Mouse (Mus musculus): ENCODE data around the gene Cs.
A peak's percentile ranks its signal among the peaks of the same experiment; 100 is the strongest.

Gene Cs

GRCm38 (mm10) chr10:128335582-128335981 is 2.0 kb upstream of the Cs start:
- DNase-seq (ENCODE audit: low spot score) = peak; percentile 62

GRCm38 (mm10) chr10:128336195-128336594 is 1.3 kb upstream of the Cs start:
- DNase-seq (ENCODE audit: low spot score) = no peak

- no peak for DNase-seq (ENCODE audit: low spot score)
These were observed 937 bp upstream of the Cs start for GRCm38 (mm10) chr10:128336597-128336996.

- DNase-seq (ENCODE audit: low spot score) = no peak
These were observed 881 bp downstream of the Cs start for GRCm38 (mm10) chr10:128338415-128338814.

GRCm38 (mm10) chr10:128338948-128339347 is 1.4 kb downstream of the Cs start:
- no peak for DNase-seq (ENCODE audit: low spot score)

- no peak for DNase-seq (ENCODE audit: low spot score)
These were observed 2.7 kb downstream of the Cs start for GRCm38 (mm10) chr10:128340257-128340656.

- DNase-seq (ENCODE audit: low spot score) = no peak
These were observed 5.9 kb downstream of the Cs start for GRCm38 (mm10) chr10:128343436-128343835.

- DNase-seq (ENCODE audit: low spot score) = peak; percentile 43
These were observed 7.2 kb downstream of the Cs start for GRCm38 (mm10) chr10:128344568-128345275.

- DNase-seq (ENCODE audit: low spot score) = no peak
These were observed 10.0 kb downstream of the Cs start for GRCm38 (mm10) chr10:128347541-128347940.

- DNase-seq (ENCODE audit: low spot score) = peak; percentile 54
These were observed 21.3 kb downstream of the Cs start for GRCm38 (mm10) chr10:128358796-128359195.

GRCm38 (mm10) chr10:128359226-128359625 is 21.7 kb downstream of the Cs start:
- no peak for DNase-seq (ENCODE audit: low spot score)

- no peak for DNase-seq (ENCODE audit: low spot score)
These were observed 24.3 kb downstream of the Cs start for GRCm38 (mm10) chr10:128361836-128362235.

- no peak for DNase-seq (ENCODE audit: low spot score)
These were observed 25.0 kb downstream of the Cs start for GRCm38 (mm10) chr10:128362568-128362967.

- no peak for DNase-seq (ENCODE audit: low spot score)
These were observed 30.4 kb downstream of the Cs start for GRCm38 (mm10) chr10:128367899-128368401.

- peak; percentile 93 for DNase-seq (ENCODE audit: low spot score)
These were observed 31.1 kb downstream of the Cs start, which contains the start of gene Coq10a for GRCm38 (mm10) chr10:128368402-128369217. Coq10a (minus strand) TSS chr10:128368997.

GRCm38 (mm10) chr10:128369218-128369543 is 31.6 kb downstream of the Cs start:
- DNase-seq (ENCODE audit: low spot score) = no peak

- no peak for DNase-seq (ENCODE audit: low spot score)
These were observed 32.1 kb downstream of the Cs start for GRCm38 (mm10) chr10:128369599-128369998.

GRCm38 (mm10) chr10:128370021-128370420 is 32.5 kb downstream of the Cs start:
- DNase-seq (ENCODE audit: low spot score) = no peak

- no peak for DNase-seq (ENCODE audit: low spot score)
These were observed 33.1 kb downstream of the Cs start for GRCm38 (mm10) chr10:128370601-128371000.

GRCm38 (mm10) chr10:128372142-128372541 is 34.6 kb downstream of the Cs start:
- no peak for DNase-seq (ENCODE audit: low spot score)

GRCm38 (mm10) chr10:128372989-128373748 is 35.6 kb downstream of the Cs start:
- no peak for DNase-seq (ENCODE audit: low spot score)

GRCm38 (mm10) chr10:128374393-128374792 is 36.9 kb downstream of the Cs start:
- DNase-seq (ENCODE audit: low spot score) = no peak

- no peak for DNase-seq (ENCODE audit: low spot score)
These were observed 38.5 kb downstream of the Cs start for GRCm38 (mm10) chr10:128376099-128376454.

Measured in layer of hippocampus, adult 11-12 months (tissue).